Mouse (Mus musculus) megakaryocyte, embryonic 14.5 days (primary cell): ENCODE results near the gene Metap1.

Experiments used
- FLI1 ChIP-seq: IDR thresholded peaks from 2 replicates; pipeline ENCODE4 v1.6.1; 2012; ENCODE audit warnings: low read length, inconsistent platforms, mixed read lengths
- GATA1 ChIP-seq: IDR thresholded peaks from 3 replicates; pipeline ENCODE4 v1.6.1; 2012; ENCODE audit warnings: mixed read lengths, low read length, inconsistent platforms, borderline replicate concordance

DNA sequence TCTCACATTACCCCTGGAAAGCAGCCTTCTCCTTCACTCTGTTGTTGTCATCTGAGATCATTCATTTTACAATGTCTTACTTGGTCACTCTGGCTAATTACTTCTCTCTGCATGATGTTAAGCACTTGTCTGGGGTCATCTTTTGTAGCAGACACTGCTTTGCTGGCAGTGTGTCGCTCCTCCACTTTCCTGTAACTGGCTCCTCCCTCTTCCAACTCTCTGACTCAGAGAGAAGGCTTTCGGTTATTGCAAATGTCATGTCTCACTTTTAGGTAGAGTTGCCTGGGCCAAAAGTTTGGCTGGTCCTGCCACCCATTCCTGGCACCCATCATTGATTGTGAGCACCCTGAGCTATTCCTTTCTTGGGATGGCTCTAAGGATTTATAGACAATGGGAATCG, 25.4 kb upstream of the Metap1 start:
- TF ChIP-seq GATA1 (no peak), FLI1 (no peak)
